Mouse (Mus musculus): ENCODE measurements at regions not wholly inside any gene's neighbourhood (a gene's known extent, or its start where the extent isn't known, plus 50 kb on each side); places are given as distances from the start of the nearest gene placed in this dataset.

- DNase-seq (ENCODE audit: low read depth): no peak
These were observed 615.3 kb upstream of the 3110018I06Rik start for GRCm38 (mm10) chr12:106872966-106873730.

DNA sequence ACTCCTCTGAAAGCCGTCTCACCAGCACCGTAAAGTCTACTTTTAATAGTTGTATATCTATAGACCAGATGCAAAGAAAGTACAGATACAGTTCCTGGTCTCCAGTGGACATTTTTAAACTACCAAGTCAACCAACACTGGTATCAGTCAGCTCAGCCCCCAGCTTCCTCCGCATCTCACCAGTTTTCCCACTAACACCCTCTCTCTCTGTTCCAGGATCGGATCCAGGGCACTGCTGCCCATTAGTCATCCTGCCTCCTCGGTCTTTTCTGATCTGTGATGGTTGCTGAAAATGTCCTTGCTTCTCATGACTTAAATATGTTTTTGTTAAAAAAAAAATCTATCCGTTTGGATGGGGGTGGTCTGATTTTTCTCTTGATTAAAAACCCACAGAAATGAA lies 598.1 kb upstream of the 3110018I06Rik start:
- DNase-seq (ENCODE audit: low read depth): no peak

- DNase-seq (ENCODE audit: low read depth): no peak
These were observed 594.4 kb upstream of the 3110018I06Rik start for GRCm38 (mm10) chr12:106894061-106894460.

GRCm38 (mm10) chr12:106904202-106904601 lies 584.2 kb upstream of the 3110018I06Rik start:
- DNase-seq (ENCODE audit: low read depth): no peak

DNA sequence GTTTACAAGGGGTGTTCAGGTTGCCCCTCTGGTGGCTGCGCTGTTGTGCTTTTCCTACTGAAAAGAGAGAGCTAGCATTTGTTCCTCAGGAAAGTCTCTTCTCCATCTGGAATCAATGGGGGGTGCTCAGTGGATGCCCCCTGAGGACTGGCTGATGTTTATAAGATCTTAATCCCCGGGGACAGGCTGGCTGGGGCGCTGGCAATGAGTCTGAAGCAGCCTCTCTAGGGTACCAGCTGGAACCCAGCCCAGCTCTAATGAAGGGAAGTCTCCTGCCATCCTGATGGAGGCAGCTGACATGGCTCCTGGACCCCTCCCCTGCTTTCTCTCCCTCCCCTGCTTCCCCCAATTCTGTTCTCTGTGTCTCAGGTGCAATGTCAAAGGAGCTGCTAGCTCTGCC lies 575.6 kb upstream of the 3110018I06Rik start:
- DNase-seq (ENCODE audit: low read depth): no peak

GRCm38 (mm10) chr12:106922571-106922991 lies 565.9 kb upstream of the 3110018I06Rik start:
- no peak for DNase-seq (ENCODE audit: low read depth)

- DNase-seq (ENCODE audit: low read depth): no peak
These were observed 560.0 kb upstream of the 3110018I06Rik start for GRCm38 (mm10) chr12:106928389-106928788.

DNA sequence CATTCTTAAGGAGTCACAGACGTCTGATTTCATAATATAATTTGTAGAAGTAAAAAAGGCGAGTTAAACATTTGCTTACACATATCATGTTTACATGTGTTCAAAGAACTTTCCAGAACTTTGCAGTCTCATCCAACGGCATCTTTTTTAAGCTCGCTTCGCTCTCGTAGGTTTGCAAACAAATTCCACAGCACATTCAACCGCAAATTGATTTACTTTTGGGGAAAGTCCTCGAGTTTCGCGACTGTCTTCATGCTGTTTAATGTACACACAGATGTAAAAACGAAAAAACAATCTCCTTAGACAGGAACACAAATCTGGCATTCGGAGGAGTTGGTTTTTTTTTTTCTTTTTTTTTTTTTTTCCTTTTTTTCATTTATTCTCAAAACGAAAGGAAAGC lies 559.3 kb upstream of the 3110018I06Rik start:
- DNase-seq (ENCODE audit: low read depth): no peak

DNA sequence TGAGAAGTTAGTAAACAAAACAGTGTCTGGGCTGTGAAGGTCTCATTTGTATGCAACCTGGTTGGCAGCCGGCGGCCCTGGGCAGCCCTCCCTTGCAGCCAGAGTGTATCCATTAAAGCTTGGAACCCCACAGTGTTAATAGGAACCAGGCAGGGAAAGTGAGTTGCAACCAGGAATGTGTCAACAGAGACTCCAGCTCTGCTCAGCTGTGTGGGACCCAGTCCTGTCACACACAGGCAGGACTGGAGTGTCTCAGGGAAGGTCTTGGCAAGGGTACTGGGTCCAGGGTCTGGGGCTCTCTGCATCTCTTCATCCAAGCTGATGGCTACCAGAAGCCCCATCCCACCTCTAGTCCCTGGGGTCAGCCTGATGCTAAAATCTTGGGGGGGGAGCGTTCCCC lies 556.8 kb upstream of the 3110018I06Rik start:
- DNase-seq (ENCODE audit: low read depth): no peak

DNA sequence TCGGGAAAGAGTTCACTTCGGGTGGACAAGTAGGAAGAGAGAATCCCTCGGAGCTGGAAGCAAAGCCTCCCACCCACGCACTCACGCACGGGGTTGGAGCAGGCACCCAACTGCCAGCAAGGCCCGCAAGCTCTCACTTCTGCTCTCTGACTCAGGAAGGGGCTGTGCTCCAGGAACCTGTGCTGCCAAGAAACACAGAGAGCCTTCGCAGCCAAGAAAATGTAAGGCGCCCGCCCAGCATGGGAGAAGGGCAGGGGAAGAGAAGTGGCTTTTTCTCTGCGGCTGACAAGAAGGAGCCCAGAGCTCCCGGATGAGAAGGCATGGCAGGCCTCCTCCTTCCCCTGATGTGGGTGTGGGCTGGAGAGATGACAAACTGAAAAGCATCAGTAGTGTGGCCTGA lies 549.1 kb upstream of the 3110018I06Rik start:
- no peak for DNase-seq (ENCODE audit: low read depth)

DNA sequence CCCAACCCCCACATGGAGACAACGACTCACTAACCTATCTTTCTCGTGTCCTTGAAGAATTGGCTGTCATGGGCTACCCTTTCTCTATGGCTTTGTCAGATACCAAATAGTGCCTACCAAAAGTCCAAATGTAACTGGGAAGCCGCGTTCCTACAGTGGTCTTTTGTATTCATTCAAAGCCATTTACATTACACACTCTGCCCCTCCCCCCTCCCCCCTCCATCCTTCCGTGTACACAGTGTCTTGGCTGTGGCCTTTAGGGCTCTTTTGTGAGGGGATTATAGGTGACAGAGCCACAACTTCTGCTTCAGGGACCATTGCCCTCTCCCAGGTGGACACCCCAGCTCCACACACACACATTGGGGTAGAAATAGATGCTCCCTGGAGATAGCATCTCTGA lies 544.6 kb upstream of the 3110018I06Rik start:
- no peak for DNase-seq (ENCODE audit: low read depth)

DNA sequence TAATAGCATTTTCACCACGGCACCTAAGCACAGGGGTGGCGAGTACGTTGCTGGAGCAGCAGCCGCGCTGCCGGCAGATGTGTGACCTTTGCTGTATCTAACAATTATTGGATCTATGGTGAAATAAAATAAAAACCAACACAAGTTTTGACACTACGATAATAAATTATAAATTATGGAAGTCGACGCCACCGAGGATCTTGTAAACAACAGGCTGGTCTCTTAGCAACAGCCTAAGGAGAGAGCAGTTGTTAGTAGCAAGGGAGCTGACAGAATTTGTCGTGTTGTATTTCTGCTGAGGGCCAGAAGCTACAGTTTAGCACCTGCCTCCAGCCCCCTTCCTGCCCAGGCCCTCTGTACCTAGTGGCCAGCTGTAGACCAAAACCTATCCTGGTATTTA lies 535.8 kb upstream of the 3110018I06Rik start:
- no peak for DNase-seq (ENCODE audit: low read depth)

DNA sequence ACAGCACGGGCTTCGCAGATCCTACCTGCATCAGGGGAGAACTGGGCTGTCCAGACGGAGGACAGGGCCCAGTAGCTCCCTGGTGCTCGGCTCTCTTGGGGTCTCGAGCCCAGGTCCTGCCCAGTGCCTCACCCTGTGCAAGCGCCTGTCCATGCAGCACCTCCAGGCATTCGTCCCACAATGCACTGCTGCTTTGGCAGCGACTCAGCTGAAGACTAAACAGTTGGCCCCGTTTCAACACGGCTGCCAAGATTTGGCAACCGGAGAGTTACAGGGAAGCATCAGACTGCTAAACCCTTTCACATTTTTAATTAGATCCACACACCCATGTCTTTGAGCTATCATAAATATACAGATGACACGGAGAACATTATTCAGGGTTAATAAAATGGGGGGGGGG lies 532.7 kb upstream of the 3110018I06Rik start:
- DNase-seq (ENCODE audit: low read depth): no peak

DNA sequence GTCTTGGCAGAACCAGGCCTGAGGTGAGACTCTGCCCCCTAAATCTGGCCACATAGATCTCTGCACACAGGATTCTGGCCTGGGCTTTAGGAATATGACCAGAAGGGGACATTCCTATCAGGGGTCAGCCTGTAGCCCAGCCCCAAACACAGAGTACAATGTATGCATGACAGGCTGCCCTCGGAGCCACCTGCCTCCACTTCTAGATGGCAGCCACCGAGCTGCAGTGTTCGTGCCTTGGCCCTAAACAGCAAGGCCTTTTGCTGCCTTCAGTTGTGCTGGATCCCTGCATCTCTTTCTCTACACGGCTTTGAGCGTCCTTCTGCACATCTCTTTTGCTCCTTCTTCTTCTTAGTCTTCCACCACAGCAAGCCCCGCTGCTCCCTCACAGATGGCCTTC lies 532.2 kb upstream of the 3110018I06Rik start:
- DNase-seq (ENCODE audit: low read depth): no peak

DNA sequence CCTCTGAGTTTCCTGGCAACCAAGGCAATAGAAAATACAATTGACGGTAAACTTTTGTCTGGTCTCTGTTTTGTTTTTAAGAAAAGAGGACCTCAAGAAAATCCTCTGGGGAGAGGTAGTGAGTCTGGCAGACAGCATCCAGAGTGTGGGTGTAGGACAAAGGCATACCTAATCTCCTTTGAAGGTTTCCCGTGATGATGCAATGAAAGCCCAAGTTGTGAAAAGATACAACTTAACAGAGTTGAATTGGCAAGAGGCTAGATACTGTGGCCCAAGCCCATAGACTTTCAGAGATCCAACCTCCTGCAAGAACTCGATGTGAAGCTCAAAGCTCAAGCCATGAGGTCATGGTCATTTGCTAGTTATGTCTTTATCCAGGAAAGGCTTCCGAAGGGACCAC lies 526.4 kb upstream of the 3110018I06Rik start:
- no peak for DNase-seq (ENCODE audit: low read depth)

DNA sequence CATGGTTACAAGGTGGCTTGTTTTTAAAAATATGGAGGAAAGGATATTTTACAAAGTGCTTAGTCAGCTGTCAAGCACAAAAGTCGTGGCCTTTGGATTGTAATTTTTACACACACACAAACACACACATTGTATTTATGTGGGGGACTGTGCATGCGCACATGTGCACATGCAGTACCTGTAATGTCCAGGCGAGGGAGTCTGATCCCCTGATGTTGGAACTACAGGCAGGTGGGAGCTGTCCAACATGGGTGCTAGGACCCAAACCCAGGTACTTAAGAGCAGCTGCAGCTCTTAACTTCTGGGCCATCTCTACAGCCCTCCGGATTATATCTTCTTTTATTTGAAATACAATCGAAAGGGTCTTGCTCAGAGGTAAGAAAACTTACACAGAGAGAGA lies 524.7 kb upstream of the 3110018I06Rik start:
- DNase-seq (ENCODE audit: low read depth): no peak

- no peak for DNase-seq (ENCODE audit: low read depth)
These were observed 518.6 kb upstream of the 3110018I06Rik start for GRCm38 (mm10) chr12:106969873-106970272.

- no peak for DNase-seq (ENCODE audit: low read depth)
These were observed 496.0 kb upstream of the 3110018I06Rik start for GRCm38 (mm10) chr12:106992421-106992820.

DNA sequence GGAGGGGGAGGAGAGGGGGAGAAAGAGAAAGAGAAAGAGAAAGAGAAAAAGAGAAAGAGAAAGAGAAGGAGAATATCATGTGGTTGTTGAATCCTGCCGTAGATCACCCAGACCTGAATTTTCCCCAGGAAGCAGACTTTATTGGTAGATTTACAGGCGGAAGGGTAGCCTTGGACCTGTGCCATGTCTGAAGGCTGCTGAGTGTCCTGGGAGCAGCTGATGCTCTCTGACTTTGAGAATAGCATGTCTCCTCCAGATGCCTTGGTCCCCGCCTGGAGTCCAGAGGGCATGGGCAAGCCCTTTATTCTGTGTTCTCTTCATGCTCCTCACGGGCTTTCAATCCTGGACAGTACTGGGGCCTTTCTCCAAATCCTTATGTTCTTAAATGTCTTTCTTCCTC lies 495.4 kb upstream of the 3110018I06Rik start:
- no peak for DNase-seq (ENCODE audit: low read depth)

GRCm38 (mm10) chr12:107010995-107011786 lies 477.2 kb upstream of the 3110018I06Rik start:
- DNase-seq (ENCODE audit: low read depth): no peak

- DNase-seq (ENCODE audit: low read depth): no peak
These were observed 471.6 kb upstream of the 3110018I06Rik start for GRCm38 (mm10) chr12:107016801-107017200.

DNA sequence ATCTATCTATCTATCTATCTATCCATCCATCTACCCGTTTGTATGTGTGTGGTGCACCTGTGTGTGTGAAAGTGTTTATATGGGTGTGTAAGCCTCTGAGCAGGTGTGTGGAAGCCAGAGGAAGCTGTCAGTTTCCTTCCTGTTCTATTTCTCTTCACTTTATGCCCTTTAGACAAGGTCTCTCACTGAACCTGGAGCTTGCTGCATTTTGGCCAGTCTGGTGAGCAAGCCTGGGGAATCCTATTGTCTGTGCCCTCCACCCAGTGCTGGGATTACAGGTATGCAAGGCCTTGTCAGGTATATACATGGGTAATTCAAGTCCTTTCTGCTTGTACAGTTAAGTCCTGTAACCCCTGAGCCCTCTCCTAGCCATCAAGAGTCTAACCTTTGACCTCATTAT lies 466.6 kb upstream of the 3110018I06Rik start:
- DNase-seq (ENCODE audit: low read depth): no peak

DNA sequence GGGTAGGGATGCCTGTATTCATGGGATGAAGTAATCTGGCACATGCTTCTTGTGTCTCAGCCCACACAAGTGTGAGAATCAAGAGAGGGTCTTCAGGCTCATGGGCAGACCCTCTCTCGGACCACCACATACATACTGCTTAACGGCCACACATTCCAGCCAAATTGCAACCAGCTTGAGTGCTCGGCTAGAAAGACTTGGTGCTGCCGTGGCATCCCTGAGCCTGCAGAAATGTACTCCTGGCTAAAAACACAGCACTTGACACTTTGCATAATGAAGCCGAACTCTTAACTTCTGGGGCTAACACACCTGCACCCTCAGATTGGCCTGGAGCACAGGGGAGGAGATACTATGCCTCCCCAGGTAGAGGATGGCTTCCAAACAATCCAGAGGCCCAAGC lies 461.6 kb upstream of the 3110018I06Rik start:
- DNase-seq (ENCODE audit: low read depth): no peak
